Mouse (Mus musculus): ENCODE data around the gene H2-DMb2. TPM values are rescaled to one million over a fixed set of nuclear protein-coding genes. Genes with fewer than 3 reads are reported as not detected.
"Not testable (repeated sequence)": the region's sequence is repeated elsewhere in the genome, so short reads cannot be mapped to it uniquely, and the experiment has no call there.

Gene H2-DMb2
- polyA plus RNA-seq, 1 experiment = not detected

- WGBS = 79% methylated on average over 7 of the region's 7 CpGs
- Histone ChIP-seq H3K27ac (ENCODE audit: insufficient read depth, low read depth, low read length) (no peak overlapping the region), H3K4me3 (ENCODE audit: insufficient read depth, low read depth, low read length) (no peak overlapping the region), H3K4me1 (ENCODE audit: control insufficient read depth, insufficient read depth, low read length) (peaks cover 9% of the 10 kb centered on the region)
- TF ChIP-seq CTCF (IDR thresholded peaks at IDR 0.05; ENCODE audit: insufficient read depth, low read depth, low read length) = no peak
- TF ChIP-seq POLR2A (IDR thresholded peaks at IDR 0.05; ENCODE audit: insufficient read depth, low read depth, low read length) = no peak
Measured at GRCm38 (mm10) chr17:34137601-34138000, 5.5 kb upstream of the H2-DMb2 start.

- TF ChIP-seq CTCF (IDR thresholded peaks at IDR 0.05; ENCODE audit: insufficient read depth, low read depth, low read length) = no peak
- no peak for TF ChIP-seq POLR2A (IDR thresholded peaks at IDR 0.05; ENCODE audit: insufficient read depth, low read depth, low read length)
- H3K4me3 ChIP-seq (ENCODE audit: insufficient read depth, low read depth, low read length) = no peak overlapping the region
- WGBS = 81% methylated on average over 7 of the region's 7 CpGs
Measured at GRCm38 (mm10) chr17:34138655-34139054, 4.5 kb upstream of the H2-DMb2 start.

GRCm38 (mm10) chr17:34139416-34139815 lies 3.7 kb upstream of the H2-DMb2 start:
- Histone ChIP-seq H3K4me1 (ENCODE audit: control insufficient read depth, insufficient read depth, low read length) (peaks cover 9% of the 10 kb centered on the region), H3K4me3 (ENCODE audit: insufficient read depth, low read depth, low read length) (no peak overlapping the region), H3K27ac (ENCODE audit: insufficient read depth, low read depth, low read length) (no peak overlapping the region)
- no peak for TF ChIP-seq POLR2A (IDR thresholded peaks at IDR 0.05; ENCODE audit: insufficient read depth, low read depth, low read length)
- no peak for TF ChIP-seq CTCF (IDR thresholded peaks at IDR 0.05; ENCODE audit: insufficient read depth, low read depth, low read length)
- 3% methylated on average over 16 of the region's 16 CpGs for WGBS

More at GRCm38 (mm10) chr17:34138655-34139054, 4.5 kb upstream of the H2-DMb2 start:
- Histone ChIP-seq H3K27ac (ENCODE audit: insufficient read depth, low read depth, low read length) (no peak overlapping the region), H3K4me1 (ENCODE audit: control insufficient read depth, insufficient read depth, low read length) (peaks cover 9% of the 10 kb centered on the region)

GRCm38 (mm10) chr17:34140240-34140639 lies 2.9 kb upstream of the H2-DMb2 start:
- peaks cover 9% of the 10 kb centered on the region for H3K4me1 ChIP-seq (ENCODE audit: control insufficient read depth, insufficient read depth, low read length)
- WGBS = 26% methylated on average over 5 of the region's 5 CpGs
- no peak overlapping the region for H3K4me3 ChIP-seq (ENCODE audit: insufficient read depth, low read depth, low read length)
- no peak overlapping the region for H3K27ac ChIP-seq (ENCODE audit: insufficient read depth, low read depth, low read length)
- TF ChIP-seq POLR2A (IDR thresholded peaks at IDR 0.05; ENCODE audit: insufficient read depth, low read depth, low read length) (no peak), CTCF (IDR thresholded peaks at IDR 0.05; ENCODE audit: insufficient read depth, low read depth, low read length) (no peak)

- TF ChIP-seq POLR2A (IDR thresholded peaks at IDR 0.05; ENCODE audit: insufficient read depth, low read depth, low read length) (no peak), CTCF (IDR thresholded peaks at IDR 0.05; ENCODE audit: insufficient read depth, low read depth, low read length) (no peak)
- peaks cover 4% of the 10 kb centered on the region for H3K4me1 ChIP-seq (ENCODE audit: control insufficient read depth, insufficient read depth, low read length)
- no peak overlapping the region for H3K27ac ChIP-seq (ENCODE audit: insufficient read depth, low read depth, low read length)
Measured at GRCm38 (mm10) chr17:34141448-34141847, 1.7 kb upstream of the H2-DMb2 start.

GRCm38 (mm10) chr17:34142456-34143010 lies 574 bp upstream of the H2-DMb2 start:
- Histone ChIP-seq H3K4me3 (ENCODE audit: insufficient read depth, low read depth, low read length) (no peak overlapping the region), H3K4me1 (ENCODE audit: control insufficient read depth, insufficient read depth, low read length) (peaks cover 4% of the 10 kb centered on the region), H3K27ac (ENCODE audit: insufficient read depth, low read depth, low read length) (no peak overlapping the region)
- TF ChIP-seq CTCF (IDR thresholded peaks at IDR 0.05; ENCODE audit: insufficient read depth, low read depth, low read length) (no peak), POLR2A (IDR thresholded peaks at IDR 0.05; ENCODE audit: insufficient read depth, low read depth, low read length) (no peak)
- WGBS = 80% methylated on average over 7 of the region's 7 CpGs

More at GRCm38 (mm10) chr17:34141448-34141847, 1.7 kb upstream of the H2-DMb2 start:
- 52% methylated on average over 4 of the region's 4 CpGs for WGBS
- H3K4me3 ChIP-seq (ENCODE audit: insufficient read depth, low read depth, low read length) = no peak overlapping the region

GRCm38 (mm10) chr17:34143461-34143860 lies 354 bp downstream of the H2-DMb2 start:
- Histone ChIP-seq H3K4me3 (ENCODE audit: insufficient read depth, low read depth, low read length) (no peak overlapping the region), H3K27ac (ENCODE audit: insufficient read depth, low read depth, low read length) (no peak overlapping the region), H3K4me1 (ENCODE audit: control insufficient read depth, insufficient read depth, low read length) (peaks cover 4% of the 10 kb centered on the region)
- TF ChIP-seq CTCF (IDR thresholded peaks at IDR 0.05; ENCODE audit: insufficient read depth, low read depth, low read length) = no peak
- no peak for TF ChIP-seq POLR2A (IDR thresholded peaks at IDR 0.05; ENCODE audit: insufficient read depth, low read depth, low read length)
- WGBS = 57% methylated on average over 5 of the region's 5 CpGs

GRCm38 (mm10) chr17:34144221-34144620 lies 1.1 kb downstream of the H2-DMb2 start:
- H3K27ac ChIP-seq (ENCODE audit: insufficient read depth, low read depth, low read length); H3K4me3 ChIP-seq (ENCODE audit: insufficient read depth, low read depth, low read length); H3K4me1 ChIP-seq (ENCODE audit: control insufficient read depth, insufficient read depth, low read length): not testable (repeated sequence)
- 90% methylated on average over 4 of the region's 4 CpGs for WGBS

GRCm38 (mm10) chr17:34144960-34145371 lies 1.9 kb downstream of the H2-DMb2 start:
- 73% methylated on average over 3 of the region's 3 CpGs for WGBS
- Histone ChIP-seq H3K4me1 (ENCODE audit: control insufficient read depth, insufficient read depth, low read length) (no peaks in the 10 kb centered on the region), H3K4me3 (ENCODE audit: insufficient read depth, low read depth, low read length) (no peak overlapping the region), H3K27ac (ENCODE audit: insufficient read depth, low read depth, low read length) (no peak overlapping the region)
- TF ChIP-seq POLR2A (IDR thresholded peaks at IDR 0.05; ENCODE audit: insufficient read depth, low read depth, low read length) (no peak), CTCF (IDR thresholded peaks at IDR 0.05; ENCODE audit: insufficient read depth, low read depth, low read length) (no peak)

GRCm38 (mm10) chr17:34152923-34153322 lies 9.8 kb downstream of the H2-DMb2 start, which contains the start of gene H2-DMb1:
H2-DMb1 (plus strand) TSS chr17:34153072.
- Histone ChIP-seq H3K4me1 (ENCODE audit: control insufficient read depth, insufficient read depth, low read length) (no peaks in the 10 kb centered on the region), H3K4me3 (ENCODE audit: insufficient read depth, low read depth, low read length) (no peak within 1 kb of the TSS), H3K27ac (ENCODE audit: insufficient read depth, low read depth, low read length) (no peak within 1 kb of the TSS)
- WGBS = 57% methylated on average over 4 of the region's 4 CpGs
- no peak for TF ChIP-seq POLR2A (IDR thresholded peaks at IDR 0.05; ENCODE audit: insufficient read depth, low read depth, low read length)
- no peak for TF ChIP-seq CTCF (IDR thresholded peaks at IDR 0.05; ENCODE audit: insufficient read depth, low read depth, low read length)

Measured in olfactory bulb, adult 2 months (tissue).